Mouse (Mus musculus): ENCODE measurements around the gene Meis1.

DNA sequence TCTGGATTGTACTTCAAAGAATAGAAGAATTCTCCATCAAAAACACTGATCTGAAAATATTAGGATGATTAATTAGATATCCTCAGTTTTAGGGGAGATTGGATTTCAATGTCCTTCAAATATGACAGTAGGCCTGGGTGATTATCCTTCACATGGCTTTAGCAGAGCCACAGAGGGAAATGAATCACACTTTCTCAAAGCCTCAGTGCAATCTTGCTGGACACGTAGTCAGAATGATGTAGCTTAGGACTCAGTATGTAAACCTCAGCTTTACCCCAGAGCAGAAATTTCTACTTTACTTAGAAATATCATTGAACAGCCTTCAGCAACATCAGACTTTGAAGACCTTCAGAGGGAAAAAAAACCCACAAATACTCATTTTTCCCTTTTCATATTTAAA lies 113.9 kb downstream of the Meis1 start:
- TF ChIP-seq CTCF (IDR thresholded peaks at IDR 0.05; ENCODE audit: low read depth), result no peak
- TF ChIP-seq EP300 (IDR thresholded peaks at IDR 0.05; ENCODE audit: low read depth), result no peak
